Mouse (Mus musculus) limb, embryonic 14.5 days (tissue): Measurements from ENCODE around the gene Lpar2. TPM values are rescaled to one million over a fixed set of nuclear protein-coding genes. Genes with fewer than 3 reads are reported as not detected.

Source experiments
- ATAC-seq: fragments of 200-750 bp; cut with Nextera tagmentation; 2 replicates; pipeline ENCODE4 v1.8.0; 2017; ENCODE audit warnings: low read depth, moderate number of reproducible peaks, moderate TSS enrichment; ENCODE audit not compliant: low FRiP score
- DNase-seq: peaks from one replicate; pipeline ENCODE4 v3.0.0-alpha.2; 2015; ENCODE audit warnings: low spot score
- H3K27ac ChIP-seq: fragments of 300-500 bp; sonication (generic); replicated peaks from 2 replicates; pipeline ENCODE4 v1.5.1; 2014; ENCODE audit warnings: low read depth, mild to moderate bottlenecking, low read length, moderate library complexity, mixed read lengths
- H3K27me3 ChIP-seq: fragments of 300-500 bp; sonication (generic); 2 replicates; pipeline ENCODE4 v1.6.1; 2014; ENCODE audit warnings: low read length, mixed read lengths; ENCODE audit not compliant: control insufficient read depth, insufficient read depth
- H3K36me3 ChIP-seq: fragments of 300-500 bp; sonication (generic); 2 replicates; pipeline ENCODE4 v1.6.1; 2014; ENCODE audit warnings: mild to moderate bottlenecking, low read length, moderate library complexity, mixed read lengths; ENCODE audit not compliant: control insufficient read depth, insufficient read depth
- H3K4me1 ChIP-seq: fragments of 300-500 bp; sonication (generic); 2 replicates; pipeline ENCODE4 v1.6.1; 2014; ENCODE audit warnings: antibody characterized with exemption, low read length, mixed read lengths; ENCODE audit not compliant: control insufficient read depth, insufficient read depth
- H3K4me2 ChIP-seq: fragments of 300-500 bp; sonication (generic); replicated peaks from 2 replicates; pipeline ENCODE4 v1.6.1; 2014; ENCODE audit warnings: low read depth, mild to moderate bottlenecking, low read length, moderate library complexity; ENCODE audit not compliant: severe bottlenecking
- H3K4me3 ChIP-seq: fragments of 300-500 bp; sonication (generic); replicated peaks from 2 replicates; pipeline ENCODE4 v1.5.1; 2014; ENCODE audit warnings: low read length
- H3K9ac ChIP-seq: fragments of 300-500 bp; sonication (generic); 2 replicates; pipeline ENCODE4 v1.6.1; 2014; ENCODE audit warnings: mild to moderate bottlenecking, low read depth, low read length, moderate library complexity; ENCODE audit not compliant: severe bottlenecking
- H3K9me3 ChIP-seq: fragments of 300-500 bp; sonication (generic); 2 replicates; pipeline ENCODE4 v1.6.1; 2016; ENCODE audit warnings: low read length; ENCODE audit not compliant: control insufficient read depth
- POLR2A ChIP-seq: fragments of 200-500 bp; IDR thresholded peaks from 2 replicates; pipeline ENCODE4 v1.8.0; 2012; ENCODE audit warnings: inconsistent platforms, mild to moderate bottlenecking, moderate library complexity, borderline replicate concordance; ENCODE audit not compliant: insufficient read depth, insufficient read length; ENCODE audit errors: extremely low read depth
- WGBS: fragments of 180-500 bp; shearing (Covaris S2); extraction: QIAGEN DNeasy Blood & Tissue Kit; methylation state at CpG from one replicate; pipeline ENCODE4 v1.1.7; 2014; 5-methylcytosine and 5-hydroxymethylcytosine counted together
- polyA plus RNA-seq, 2 experiments: library from polyadenylated mRNA; depleted of rRNA in 1 of 2; stranded (reverse) in 1 of 2; unstranded in 1 of 2; fragments of >200 nt; fragmentation: Nextera tagmentation in 1 of 2; extraction: Ambion mirVana in 1 of 2; gene quantifications; 2 replicates each; pipeline versions ENCODE4 v1.2.1 to v1.2.3; 2012 to 2014

Gene Lpar2
- polyA plus RNA-seq, 2 experiments: 1.5 to 4.1 TPM

- H3K4me1 ChIP-seq: no peaks in the 10 kb centered on the region
- H3K4me3 ChIP-seq: no peak overlapping the region
- DNase-seq (no peak), ATAC-seq (no peak)
- no peak overlapping the region for H3K27ac ChIP-seq
- H3K27me3 ChIP-seq: no peaks in the 10 kb centered on the region
- TF ChIP-seq POLR2A: no peak
- H3K36me3 ChIP-seq: no peaks in the 10 kb centered on the region
- H3K4me2 ChIP-seq: no peak overlapping the region
- 71% methylated on average over 5 of the region's 5 CpGs for WGBS
- no peaks in the 10 kb centered on the region for H3K9me3 ChIP-seq
- 0 out of 2 replicates have a peak overlapping the region, but pooled peaks have one; percentile 12 for H3K9ac ChIP-seq
Observed at GRCm38 (mm10) chr8:69867696-69868326, 45.6 kb downstream of the Lpar2 start.

- Histone ChIP-seq H3K9ac (no peak overlapping the region), H3K4me3 (no peak overlapping the region), H3K36me3 (no peaks in the 10 kb centered on the region), H3K27me3 (no peaks in the 10 kb centered on the region), H3K4me2 (no peak overlapping the region), H3K27ac (no peak overlapping the region), H3K9me3 (no peaks in the 10 kb centered on the region), H3K4me1 (no peaks in the 10 kb centered on the region)
- DNase-seq (no peak), ATAC-seq (no peak)
- 81% methylated on average over 11 of the region's 11 CpGs for WGBS
- TF ChIP-seq POLR2A: no peak
Observed at GRCm38 (mm10) chr8:69870003-69870765, 48.0 kb downstream of the Lpar2 start.

DNA sequence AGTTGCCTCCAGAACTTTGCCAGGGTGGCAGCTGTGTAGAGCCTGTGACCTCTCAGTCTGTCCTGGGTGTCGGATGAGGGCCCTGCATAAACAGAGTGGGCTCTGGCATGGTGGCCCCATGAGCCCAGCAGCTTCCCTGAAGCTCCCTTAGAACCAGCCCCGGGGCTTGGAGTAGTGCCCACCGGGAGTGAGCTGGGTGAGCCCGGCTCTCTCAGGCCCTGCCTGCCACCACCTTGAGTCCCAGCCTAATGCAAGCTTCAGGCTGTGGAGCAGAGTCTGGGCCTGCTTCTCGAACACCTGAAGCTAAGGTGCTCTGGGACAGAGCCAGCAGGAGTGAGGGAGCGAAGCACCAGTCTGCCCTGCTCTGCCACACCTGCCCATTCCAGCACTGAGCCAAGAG lies 48.7 kb downstream of the Lpar2 start:
- no peak overlapping the region for H3K27ac ChIP-seq
- no peak overlapping the region for H3K4me2 ChIP-seq
- no peak for ATAC-seq
- TF ChIP-seq POLR2A: no peak
- no peaks in the 10 kb centered on the region for H3K4me1 ChIP-seq
- H3K36me3 ChIP-seq: no peaks in the 10 kb centered on the region
- no peaks in the 10 kb centered on the region for H3K27me3 ChIP-seq
- WGBS: 82% methylated on average over 6 of the region's 6 CpGs
- H3K9ac ChIP-seq: no peak overlapping the region
- no peak overlapping the region for H3K4me3 ChIP-seq
- DNase-seq: no peak
- no peaks in the 10 kb centered on the region for H3K9me3 ChIP-seq

GRCm38 (mm10) chr8:69874155-69874554 lies 51.9 kb downstream of the Lpar2 start:
- no peaks in the 10 kb centered on the region for H3K27me3 ChIP-seq
- no peaks in the 10 kb centered on the region for H3K9me3 ChIP-seq
- no peak for TF ChIP-seq POLR2A
- no peaks in the 10 kb centered on the region for H3K36me3 ChIP-seq
- ATAC-seq: no peak
- peak; percentile 59 for DNase-seq
- H3K4me3 ChIP-seq: no peak overlapping the region
- 9% methylated on average over 9 of the region's 9 CpGs for WGBS
- no peaks in the 10 kb centered on the region for H3K4me1 ChIP-seq
- H3K27ac ChIP-seq: no peak overlapping the region
- H3K4me2 ChIP-seq: no peak overlapping the region
- no peak overlapping the region for H3K9ac ChIP-seq

- Histone ChIP-seq H3K36me3 (no peaks in the 10 kb centered on the region), H3K9ac (no peak overlapping the region), H3K27ac (no peak overlapping the region), H3K4me1 (no peaks in the 10 kb centered on the region), H3K9me3 (no peaks in the 10 kb centered on the region), H3K4me2 (no peak overlapping the region), H3K4me3 (no peak overlapping the region), H3K27me3 (peaks cover 4% of the 10 kb centered on the region)
- DNase-seq: no peak
- TF ChIP-seq POLR2A: no peak
- 81% methylated on average over 13 of the region's 13 CpGs for WGBS
- no peak for ATAC-seq
Observed at GRCm38 (mm10) chr8:69874654-69875053, 52.4 kb downstream of the Lpar2 start.
